Mouse (Mus musculus) liver, embryonic 12.5 days (tissue): ENCODE results near the gene Anapc15-ps. TPM values are rescaled to one million over a fixed set of nuclear protein-coding genes. Genes with fewer than 3 reads are reported as not detected.

Experiments
- ATAC-seq: fragments of 200-750 bp; cut with Nextera tagmentation; 2 replicates; pipeline ENCODE4 v1.8.0; 2017; ENCODE audit warnings: moderate number of reproducible peaks, mild to moderate bottlenecking, moderate library complexity
- H3K27ac ChIP-seq: fragments of 300-500 bp; sonication (generic); 2 replicates; pipeline ENCODE4 v1.5.1; 2016; ENCODE audit warnings: mild to moderate bottlenecking
- H3K27me3 ChIP-seq: fragments of 300-500 bp; sonication (generic); replicated peaks from 2 replicates; pipeline ENCODE4 v1.6.1; 2016; ENCODE audit warnings: mild to moderate bottlenecking, moderate library complexity
- H3K36me3 ChIP-seq: fragments of 300-500 bp; sonication (generic); 2 replicates; pipeline ENCODE4 v1.6.1; 2016; ENCODE audit warnings: mild to moderate bottlenecking, moderate library complexity
- H3K4me1 ChIP-seq: fragments of 300-500 bp; sonication (generic); 2 replicates; pipeline ENCODE4 v1.6.1; 2016
- H3K4me2 ChIP-seq: fragments of 300-500 bp; sonication (generic); 2 replicates; pipeline ENCODE4 v1.6.1; 2016; ENCODE audit warnings: mild to moderate bottlenecking, moderate library complexity
- H3K4me3 ChIP-seq: fragments of 300-500 bp; sonication (generic); 2 replicates; pipeline ENCODE4 v1.5.1; 2016; ENCODE audit warnings: mild to moderate bottlenecking, moderate library complexity
- H3K9ac ChIP-seq: fragments of 300-500 bp; sonication (generic); 2 replicates; pipeline ENCODE4 v1.6.1; 2016; ENCODE audit warnings: mild to moderate bottlenecking, moderate library complexity
- H3K9me3 ChIP-seq: fragments of 300-500 bp; sonication (generic); replicated peaks from 2 replicates; pipeline ENCODE4 v1.6.1; 2016; ENCODE audit warnings: mild to moderate bottlenecking, moderate library complexity
- WGBS: fragments of 180-500 bp; shearing (Covaris S2); methylation state at CpG from one replicate; pipeline ENCODE4 v1.1.7; 2016; ENCODE audit not compliant: insufficient replicate concordance; 5-methylcytosine and 5-hydroxymethylcytosine counted together
- polyA plus RNA-seq: library from polyadenylated mRNA; unstranded; fragments of >200 nt; fragmentation: Nextera tagmentation; extraction: Ambion mirVana; gene quantifications from 2 replicates; pipeline ENCODE4 v1.2.1, GENCODE M21; 2016

Anapc15-ps gene
- polyA plus RNA-seq, 1 experiment from 2014 or later = not detected

DNA sequence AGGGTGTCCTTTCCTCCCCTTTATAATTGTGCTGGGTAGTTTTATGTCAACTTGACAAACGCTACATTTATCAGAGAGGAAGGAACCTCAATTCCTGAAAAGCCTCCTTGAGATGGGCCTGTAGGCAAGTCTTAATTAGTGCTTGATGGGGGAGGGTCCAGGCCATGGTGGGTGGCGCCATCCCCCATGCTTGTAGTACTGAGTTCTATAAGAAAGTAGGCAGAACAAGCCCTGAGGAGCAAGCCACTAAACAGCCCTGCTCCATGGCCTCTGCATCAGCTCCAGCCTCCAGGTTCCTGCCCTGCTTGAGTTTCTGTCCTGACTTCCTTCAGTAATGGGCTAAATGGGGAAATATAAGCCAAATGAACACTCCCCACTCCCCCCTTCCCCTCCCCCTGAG lies 5.4 kb upstream of the Anapc15-ps start:
- Histone ChIP-seq H3K4me3 (no peak overlapping the region), H3K4me2 (no peak overlapping the region), H3K4me1 (peaks cover 46% of the 10 kb centered on the region), H3K27ac (no peak overlapping the region), H3K36me3 (no peaks in the 10 kb centered on the region), H3K9ac (no peak overlapping the region), H3K9me3 (no peaks in the 10 kb centered on the region), H3K27me3 (peaks cover 27% of the 10 kb centered on the region; the same call in 1 of the 2 replicates)
- 54% methylated on average over 2 of the region's 2 CpGs for WGBS
- no peak for ATAC-seq

DNA sequence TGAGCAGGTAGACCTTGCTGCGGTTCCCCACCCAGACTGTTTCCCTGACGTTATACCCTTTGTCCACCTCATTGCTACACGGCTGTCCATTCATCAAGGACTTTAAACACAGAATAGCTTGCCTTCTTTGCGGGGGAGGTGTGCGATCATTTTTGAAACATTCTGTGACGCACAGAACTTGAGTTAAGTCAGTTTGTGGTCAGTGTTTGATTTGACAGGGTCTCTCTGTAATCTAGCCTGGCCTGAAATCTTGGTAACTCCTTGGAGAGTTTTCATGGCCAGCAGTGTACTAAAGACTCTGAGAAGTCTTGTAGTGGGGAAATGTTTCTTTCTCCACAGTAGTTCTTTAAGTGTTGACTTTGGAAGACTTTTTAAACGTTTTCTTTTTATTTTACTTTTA lies 5.0 kb upstream of the Anapc15-ps start:
- peaks cover 27% of the 10 kb centered on the region; the same call in 1 of the 2 replicates for H3K27me3 ChIP-seq
- peak overlapping the region; percentile 45 for H3K4me3 ChIP-seq
- ATAC-seq = no peak
- H3K36me3 ChIP-seq = no peaks in the 10 kb centered on the region
- H3K4me2 ChIP-seq = peak overlapping the region; percentile 65
- H3K4me1 ChIP-seq = peaks cover 46% of the 10 kb centered on the region
- peak overlapping the region; percentile 55; the same call in 1 of the 2 replicates for H3K27ac ChIP-seq
- H3K9ac ChIP-seq = 0 out of 2 replicates have a peak overlapping the region, but pooled peaks have one; percentile 13
- 28% methylated on average over 7 of the region's 7 CpGs for WGBS
- no peaks in the 10 kb centered on the region for H3K9me3 ChIP-seq

DNA sequence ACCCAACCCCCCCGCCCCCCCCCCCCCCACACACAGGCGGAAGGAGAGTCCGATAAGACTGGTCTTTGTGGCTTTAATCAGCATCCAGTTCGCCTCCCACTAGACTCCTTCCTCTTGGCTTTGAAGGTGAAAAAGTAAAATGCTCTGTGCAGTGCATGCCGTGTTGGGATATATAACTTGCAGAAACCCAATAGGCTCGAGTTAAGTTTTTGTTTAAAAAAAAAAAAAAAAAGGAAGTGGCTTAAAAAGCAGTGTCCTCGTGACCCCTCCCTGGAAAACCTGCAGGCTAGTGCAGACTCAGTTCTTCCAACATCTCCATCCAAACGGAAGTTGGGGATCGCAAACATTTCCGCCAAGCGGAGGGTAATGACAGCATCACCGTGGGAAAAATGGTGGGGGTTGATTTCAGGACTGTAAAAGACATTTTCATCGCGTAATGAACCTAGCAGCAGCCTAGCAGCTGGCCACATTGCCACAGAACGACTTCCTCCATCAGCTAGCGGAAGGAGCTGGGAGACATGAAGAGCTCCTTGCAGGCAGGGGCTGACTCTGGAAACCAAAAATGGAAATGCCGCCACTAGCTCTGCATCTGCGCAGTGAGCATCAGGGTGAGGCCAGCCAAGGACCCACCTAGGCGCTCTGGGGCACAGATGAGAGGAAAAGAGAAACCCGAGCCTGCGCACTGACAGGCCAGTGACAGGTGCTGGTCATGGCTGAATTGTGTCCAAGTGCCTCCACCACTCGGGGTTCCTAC lies 4.3 kb upstream of the Anapc15-ps start:
- Histone ChIP-seq H3K4me3 (peak overlapping the region; percentile 45), H3K27ac (peak overlapping the region; percentile 55), H3K9ac (0 out of 2 replicates have a peak overlapping the region, but pooled peaks have one; percentile 13), H3K4me1 (peaks cover 46% of the 10 kb centered on the region), H3K4me2 (peak overlapping the region; percentile 65), H3K9me3 (no peaks in the 10 kb centered on the region), H3K36me3 (no peaks in the 10 kb centered on the region), H3K27me3 (peaks cover 27% of the 10 kb centered on the region; the same call in 1 of the 2 replicates)
- peak; percentile 58 for ATAC-seq
- WGBS = 9% methylated on average over 22 of the region's 22 CpGs

DNA sequence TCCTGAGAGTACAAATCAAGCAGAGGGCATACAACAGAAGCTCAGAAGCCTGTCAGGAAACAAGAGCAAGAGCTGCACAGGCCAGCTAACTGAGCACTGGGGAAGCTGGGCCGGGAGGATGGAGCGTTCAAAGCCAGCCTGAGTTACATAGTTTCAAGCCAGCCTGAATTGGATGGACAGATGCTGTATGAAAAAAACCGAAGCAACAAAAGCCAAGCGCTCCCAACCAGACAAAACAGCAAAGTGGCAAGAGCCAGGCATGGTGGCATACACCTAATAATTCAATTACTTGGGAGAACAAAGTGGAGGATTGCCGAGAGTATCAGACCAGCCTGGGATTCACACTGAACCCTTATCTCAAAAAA lies 3.7 kb upstream of the Anapc15-ps start:
- no peak for ATAC-seq
- Histone ChIP-seq H3K9me3 (no peaks in the 10 kb centered on the region), H3K27me3 (peaks cover 27% of the 10 kb centered on the region; the same call in 1 of the 2 replicates), H3K36me3 (no peaks in the 10 kb centered on the region), H3K9ac (no peak overlapping the region), H3K4me1 (peaks cover 46% of the 10 kb centered on the region), H3K4me3 (peak overlapping the region; percentile 45), H3K27ac (no peak overlapping the region), H3K4me2 (peak overlapping the region; percentile 65)
- WGBS = 13% methylated on average over 5 of the region's 5 CpGs

DNA sequence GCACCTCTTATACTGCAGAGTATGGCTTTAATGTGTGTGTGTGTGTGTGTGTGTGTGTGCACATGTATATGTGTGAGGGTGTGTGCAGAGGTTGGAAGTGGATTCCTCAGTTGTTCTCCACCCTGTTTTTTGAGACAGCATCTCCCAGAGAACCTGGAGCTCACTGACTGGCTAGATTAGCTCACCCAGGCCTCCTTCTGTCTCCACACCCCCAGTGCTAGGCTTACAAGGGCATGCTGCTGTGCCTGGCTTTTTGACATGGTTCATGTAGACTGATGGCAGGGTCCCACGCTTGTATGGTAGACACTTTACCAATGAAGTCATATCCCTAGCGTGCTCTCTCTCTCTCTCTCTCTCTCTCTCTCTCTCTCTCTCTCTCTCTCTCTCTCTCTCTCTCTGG lies 3.1 kb upstream of the Anapc15-ps start:
- no peak overlapping the region for H3K4me3 ChIP-seq
- H3K9ac ChIP-seq = no peak overlapping the region
- H3K27me3 ChIP-seq = peaks cover 27% of the 10 kb centered on the region; the same call in 1 of the 2 replicates
- H3K36me3 ChIP-seq = no peaks in the 10 kb centered on the region
- no peak overlapping the region for H3K4me2 ChIP-seq
- H3K4me1 ChIP-seq = peaks cover 43% of the 10 kb centered on the region
- H3K27ac ChIP-seq = no peak overlapping the region
- 54% methylated on average over 2 of the region's 2 CpGs for WGBS
- H3K9me3 ChIP-seq = no peaks in the 10 kb centered on the region
- no peak for ATAC-seq

DNA sequence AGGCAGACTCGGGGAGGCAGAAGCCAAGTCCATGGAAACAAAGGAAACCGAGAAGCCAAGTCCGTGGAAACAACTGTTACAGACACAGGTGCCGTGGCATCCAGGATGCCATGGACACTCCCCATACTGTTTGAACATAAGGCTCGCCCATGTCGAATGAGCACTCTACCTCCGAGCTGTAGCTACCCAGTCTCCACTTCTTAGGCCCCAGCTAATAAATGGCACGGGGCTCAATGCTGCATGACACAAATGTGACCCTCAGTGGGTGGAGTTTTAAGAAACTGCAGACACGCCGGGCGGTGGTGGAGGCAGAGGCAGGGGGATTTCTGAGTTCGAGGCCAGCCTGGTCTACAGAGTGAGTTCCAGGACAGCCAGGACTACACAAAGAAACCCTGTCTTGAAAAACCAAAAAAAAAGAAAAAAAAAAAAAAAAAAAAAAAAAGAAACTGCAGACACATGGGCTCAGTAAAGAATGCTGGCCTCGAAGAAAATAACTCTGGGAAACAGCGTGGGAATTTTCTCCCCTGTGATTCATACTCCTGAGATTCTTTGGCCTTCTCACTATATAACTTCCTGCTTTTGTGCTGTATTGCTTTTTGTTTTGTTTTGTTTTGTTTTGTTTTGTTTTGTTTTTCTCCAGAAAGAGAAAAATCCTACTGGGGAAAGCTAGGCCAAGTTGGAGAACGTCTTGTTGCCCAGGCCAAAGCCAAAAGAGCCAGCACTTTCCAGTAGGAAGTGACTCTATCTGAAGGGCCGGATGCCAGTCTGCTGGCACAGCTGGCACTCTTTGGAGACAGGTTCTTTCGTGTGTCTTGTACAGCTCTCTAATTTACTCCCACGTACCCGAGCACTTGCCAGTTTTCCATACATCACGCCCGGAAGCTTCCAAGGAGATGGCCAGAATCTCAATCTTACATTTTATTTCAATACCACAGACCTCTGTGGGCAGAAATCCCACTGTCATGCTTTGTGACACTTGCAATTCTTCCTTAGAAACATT lies 2.2 kb downstream of the Anapc15-ps start:
- WGBS = 74% methylated on average over 21 of the region's 21 CpGs
- Histone ChIP-seq H3K9ac (no peak overlapping the region), H3K4me2 (no peak overlapping the region), H3K36me3 (no peaks in the 10 kb centered on the region), H3K4me1 (peaks cover 8% of the 10 kb centered on the region), H3K27me3 (no peaks in the 10 kb centered on the region; the same call in 1 of the 2 replicates), H3K27ac (no peak overlapping the region), H3K9me3 (no peaks in the 10 kb centered on the region), H3K4me3 (no peak overlapping the region)
- no peak for ATAC-seq

DNA sequence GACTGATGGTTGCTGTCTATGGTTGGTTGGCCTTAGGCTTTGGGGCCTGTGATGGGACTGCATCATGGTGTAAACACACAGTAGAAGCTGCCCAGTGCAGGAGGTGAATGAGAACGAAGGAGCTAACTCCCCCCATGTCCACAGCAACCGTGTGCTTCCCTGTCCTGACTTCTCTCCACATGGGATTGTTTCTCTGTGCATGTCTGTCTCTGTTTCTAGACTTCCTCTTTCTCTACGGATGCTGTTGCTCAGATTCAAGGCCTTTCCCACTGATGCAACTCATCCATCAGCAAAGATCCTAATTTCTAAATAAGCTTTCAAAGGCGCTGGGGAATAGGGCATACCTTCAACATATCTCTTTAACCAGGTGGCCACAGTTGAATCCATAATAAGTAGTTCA lies 3.4 kb downstream of the Anapc15-ps start:
- 43% methylated on average over 4 of the region's 4 CpGs for WGBS
- no peaks in the 10 kb centered on the region for H3K27me3 ChIP-seq
- no peak overlapping the region for H3K4me2 ChIP-seq
- H3K27ac ChIP-seq = no peak overlapping the region
- H3K36me3 ChIP-seq = no peaks in the 10 kb centered on the region
- no peak overlapping the region for H3K4me3 ChIP-seq
- peaks cover 7% of the 10 kb centered on the region for H3K4me1 ChIP-seq
- H3K9me3 ChIP-seq = no peaks in the 10 kb centered on the region
- ATAC-seq = no peak
- no peak overlapping the region for H3K9ac ChIP-seq

DNA sequence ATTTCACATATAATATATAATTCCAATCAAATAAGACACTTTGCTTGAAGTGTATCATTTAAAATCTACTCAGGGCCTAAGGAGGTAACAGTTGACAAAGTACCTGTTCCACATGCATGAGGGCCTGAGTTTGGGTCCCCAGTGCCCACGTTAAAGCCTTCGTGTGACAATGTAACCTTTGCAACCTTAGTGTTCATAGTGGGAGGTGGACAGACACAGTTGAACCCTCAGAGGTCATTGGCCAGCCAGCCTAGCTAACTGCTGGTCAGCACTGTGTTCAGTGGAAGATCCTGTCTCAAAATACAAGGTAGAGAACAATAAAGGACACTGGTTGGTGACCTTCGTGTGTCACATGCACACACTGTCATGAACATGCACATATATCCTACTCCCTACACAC lies 4.2 kb downstream of the Anapc15-ps start:
- 77% methylated on average over 3 of the region's 3 CpGs for WGBS
- H3K4me2 ChIP-seq = no peak overlapping the region
- ATAC-seq = no peak

DNA sequence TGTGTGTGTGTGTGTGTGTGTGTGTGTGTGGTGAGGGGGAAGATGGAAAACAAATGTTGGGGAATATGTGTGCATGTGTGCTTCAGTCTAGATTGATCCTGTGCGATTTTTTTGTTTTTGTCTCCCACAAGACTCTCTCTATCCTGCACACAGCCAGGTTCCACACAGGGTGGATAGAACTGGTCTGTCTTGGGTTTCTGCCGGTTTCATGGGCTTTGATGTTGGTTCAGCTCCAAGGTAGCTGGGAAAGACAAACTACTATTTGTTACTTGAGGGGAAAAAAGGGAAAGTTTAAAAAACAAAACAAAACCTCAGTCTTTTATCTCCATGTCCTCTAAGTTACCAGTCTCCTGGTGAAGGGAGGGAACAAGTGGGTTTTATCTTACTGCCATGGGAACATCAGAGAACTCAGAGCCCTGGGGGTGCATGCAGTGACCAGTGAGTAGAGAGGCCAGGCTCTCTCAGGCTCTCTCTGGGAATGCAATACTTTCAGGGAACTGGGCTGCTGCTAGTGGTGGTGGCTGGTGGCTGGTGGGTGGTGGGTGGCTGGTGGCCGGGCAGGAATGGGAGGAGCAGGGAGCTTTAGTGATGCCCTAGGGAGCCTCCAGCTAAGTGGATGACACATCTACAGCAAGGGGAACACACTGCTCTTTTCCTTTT lies 5.8 kb downstream of the Anapc15-ps start:
- 48% methylated on average over 3 of the region's 3 CpGs for WGBS
- Histone ChIP-seq H3K9me3 (no peaks in the 10 kb centered on the region), H3K9ac (no peak overlapping the region)

More for the DNA sequence above, 4.2 kb downstream of the Anapc15-ps start:
- Histone ChIP-seq H3K9ac (no peak overlapping the region), H3K4me1 (peaks cover 7% of the 10 kb centered on the region), H3K4me3 (no peak overlapping the region), H3K27me3 (no peaks in the 10 kb centered on the region), H3K27ac (no peak overlapping the region), H3K36me3 (no peaks in the 10 kb centered on the region), H3K9me3 (no peaks in the 10 kb centered on the region)

DNA sequence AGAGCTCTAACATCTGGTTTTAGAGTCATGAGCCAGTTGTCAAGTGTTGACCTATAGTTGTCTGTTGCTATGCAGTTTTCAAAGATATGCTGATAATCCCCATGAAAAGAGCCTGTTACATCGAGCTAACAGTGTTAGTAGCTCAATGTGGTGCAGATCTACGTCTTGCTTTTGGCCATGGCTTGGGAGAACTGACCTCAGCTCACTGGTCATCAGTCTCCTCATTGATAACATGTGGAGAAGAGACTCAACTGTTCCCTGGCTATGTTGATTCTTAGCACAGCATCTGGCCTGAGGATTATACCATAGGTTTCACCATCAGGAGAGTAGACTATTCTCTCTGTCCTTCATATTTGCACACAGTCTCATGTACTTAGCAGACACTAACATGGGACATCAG lies 6.5 kb downstream of the Anapc15-ps start:
- H3K4me2 ChIP-seq = no peak overlapping the region
- H3K4me3 ChIP-seq = no peak overlapping the region
- no peak for ATAC-seq
- peaks cover 7% of the 10 kb centered on the region for H3K4me1 ChIP-seq
- H3K36me3 ChIP-seq = no peaks in the 10 kb centered on the region
- no peak overlapping the region for H3K9ac ChIP-seq
- no peak overlapping the region for H3K27ac ChIP-seq
- no peaks in the 10 kb centered on the region for H3K27me3 ChIP-seq
- 60% methylated on average over 2 of the region's 2 CpGs for WGBS
- H3K9me3 ChIP-seq = no peaks in the 10 kb centered on the region

More for the DNA sequence above, 5.8 kb downstream of the Anapc15-ps start:
- Histone ChIP-seq H3K4me1 (peaks cover 7% of the 10 kb centered on the region), H3K4me3 (no peak overlapping the region), H3K27ac (no peak overlapping the region), H3K4me2 (no peak overlapping the region), H3K36me3 (no peaks in the 10 kb centered on the region), H3K27me3 (no peaks in the 10 kb centered on the region)
- peak; percentile 37; the same call in 1 of the 2 replicates for ATAC-seq

DNA sequence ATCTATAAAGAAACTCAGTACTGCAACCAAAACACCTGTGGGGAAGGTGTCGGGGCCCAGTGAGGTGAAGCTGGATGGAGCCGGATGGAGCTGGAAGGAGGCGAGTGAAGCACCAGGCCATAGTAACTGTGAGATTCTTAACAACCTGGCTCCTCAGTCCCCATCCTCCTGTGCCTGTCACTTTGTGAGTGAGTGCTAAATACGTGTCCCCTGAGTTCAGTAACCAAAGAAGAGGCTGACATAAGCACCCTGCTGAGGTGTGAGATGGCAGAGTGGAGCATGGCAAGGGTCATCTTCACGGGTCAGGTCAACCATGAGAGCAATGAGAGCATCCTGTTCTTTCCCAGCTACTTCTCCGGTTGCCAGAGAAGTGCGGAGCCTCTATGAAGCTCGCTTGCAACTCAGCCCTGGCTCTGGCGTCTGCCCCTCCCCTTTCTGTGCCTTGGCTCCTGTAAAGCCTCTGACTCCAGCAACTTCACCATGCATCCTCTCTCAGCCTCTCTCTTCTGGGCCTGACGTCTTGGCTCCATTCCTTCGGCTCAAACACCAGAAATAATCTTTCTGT lies 7.7 kb downstream of the Anapc15-ps start:
- Histone ChIP-seq H3K9me3 (no peaks in the 10 kb centered on the region), H3K4me3 (no peak overlapping the region), H3K27me3 (no peaks in the 10 kb centered on the region), H3K9ac (no peak overlapping the region), H3K27ac (no peak overlapping the region), H3K36me3 (no peaks in the 10 kb centered on the region), H3K4me1 (peaks cover 7% of the 10 kb centered on the region), H3K4me2 (no peak overlapping the region)
- no peak for ATAC-seq
- WGBS = 46% methylated on average over 11 of the region's 11 CpGs
